Mouse (Mus musculus) brain, embryonic 18.5 days (tissue): Measurements from ENCODE around the gene Snx5.

Source experiments
- DNase-seq: peaks from one replicate; pipeline ENCODE4 v3.0.0-alpha.2; 2012; ENCODE audit warnings: low read depth, low spot score

Gene Snx5

GRCm38 (mm10) chr2:144228521-144229346 lies 42.0 kb downstream of the Snx5 start:
- DNase-seq, result no peak

- no peak for DNase-seq
Measured at GRCm38 (mm10) chr2:144226906-144227586, 43.7 kb downstream of the Snx5 start.

GRCm38 (mm10) chr2:144224351-144224750 lies 46.4 kb downstream of the Snx5 start:
- DNase-seq, result no peak

DNA sequence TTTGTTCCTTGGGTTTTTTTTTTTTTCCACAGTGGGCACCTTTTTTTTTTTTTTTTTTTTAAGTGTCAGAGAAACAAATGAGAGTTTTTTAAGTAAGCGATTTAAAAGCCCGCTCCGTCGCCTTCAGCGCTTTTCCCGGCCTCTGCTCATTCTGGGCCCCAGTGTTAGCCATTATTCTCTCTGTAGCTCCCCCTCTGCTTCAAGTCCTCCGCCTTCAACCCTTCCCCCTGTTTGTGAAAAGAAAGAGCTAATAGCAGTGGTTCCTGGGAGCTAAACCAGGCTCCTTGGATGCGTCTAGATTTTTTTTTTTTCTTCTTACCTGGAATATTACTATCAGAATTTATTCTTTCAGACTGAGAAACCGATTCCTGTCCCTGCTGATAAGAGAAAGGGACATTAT lies 55.1 kb downstream of the Snx5 start:
- no peak for DNase-seq

- DNase-seq, result no peak
Measured at GRCm38 (mm10) chr2:144215195-144215594, 55.5 kb downstream of the Snx5 start.

GRCm38 (mm10) chr2:144214508-144215185 lies 56.1 kb downstream of the Snx5 start:
- no peak for DNase-seq

- DNase-seq, result no peak
Measured at GRCm38 (mm10) chr2:144213803-144214202, 56.9 kb downstream of the Snx5 start.

- DNase-seq, result no peak
Measured at GRCm38 (mm10) chr2:144209425-144209824, 61.3 kb downstream of the Snx5 start.

- no peak for DNase-seq
Measured at GRCm38 (mm10) chr2:144207365-144207764, 63.3 kb downstream of the Snx5 start.

DNA sequence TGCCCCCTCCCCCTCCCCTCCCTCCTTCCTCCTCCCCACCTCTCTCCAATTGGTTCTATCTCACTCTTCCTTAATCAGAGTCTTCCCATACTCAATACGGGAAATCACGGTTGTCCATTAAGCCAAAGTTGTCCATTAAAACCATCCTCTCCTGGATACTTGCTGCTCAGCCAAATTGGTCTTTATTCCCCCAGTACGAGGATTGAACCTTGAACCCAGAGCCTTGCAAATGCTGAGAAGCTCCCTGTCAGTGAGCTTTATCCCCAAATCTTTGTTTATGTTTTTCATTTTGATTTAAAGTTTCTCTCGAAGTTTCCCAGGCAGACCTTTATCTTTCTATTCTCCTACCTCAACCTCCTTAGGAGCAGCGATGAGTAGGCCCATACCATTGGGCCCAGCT lies 67.7 kb downstream of the Snx5 start:
- DNase-seq, result no peak

DNA sequence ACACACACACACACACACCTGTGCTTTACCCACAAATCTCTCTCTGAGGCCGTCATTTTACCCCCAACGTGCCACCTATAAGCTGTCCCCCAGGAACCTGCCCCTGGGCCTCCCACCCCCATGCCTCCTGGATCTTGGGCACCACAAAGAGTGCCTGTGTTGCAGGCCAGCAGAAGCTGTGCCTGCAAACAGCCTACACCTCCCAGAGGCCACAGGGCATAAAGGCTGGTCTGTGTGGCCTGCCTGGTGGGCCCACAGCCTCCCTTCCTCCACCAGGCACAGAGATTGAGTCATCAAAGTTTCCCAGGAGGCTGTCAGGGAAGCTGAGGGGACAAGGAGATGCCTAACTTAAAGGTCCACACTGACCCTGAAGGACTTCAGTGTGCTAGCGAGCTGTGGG lies 68.1 kb downstream of the Snx5 start:
- DNase-seq, result no peak

- DNase-seq, result no peak
Measured at GRCm38 (mm10) chr2:144202151-144202550, 68.6 kb downstream of the Snx5 start.
